In the genomic region with DNA sequence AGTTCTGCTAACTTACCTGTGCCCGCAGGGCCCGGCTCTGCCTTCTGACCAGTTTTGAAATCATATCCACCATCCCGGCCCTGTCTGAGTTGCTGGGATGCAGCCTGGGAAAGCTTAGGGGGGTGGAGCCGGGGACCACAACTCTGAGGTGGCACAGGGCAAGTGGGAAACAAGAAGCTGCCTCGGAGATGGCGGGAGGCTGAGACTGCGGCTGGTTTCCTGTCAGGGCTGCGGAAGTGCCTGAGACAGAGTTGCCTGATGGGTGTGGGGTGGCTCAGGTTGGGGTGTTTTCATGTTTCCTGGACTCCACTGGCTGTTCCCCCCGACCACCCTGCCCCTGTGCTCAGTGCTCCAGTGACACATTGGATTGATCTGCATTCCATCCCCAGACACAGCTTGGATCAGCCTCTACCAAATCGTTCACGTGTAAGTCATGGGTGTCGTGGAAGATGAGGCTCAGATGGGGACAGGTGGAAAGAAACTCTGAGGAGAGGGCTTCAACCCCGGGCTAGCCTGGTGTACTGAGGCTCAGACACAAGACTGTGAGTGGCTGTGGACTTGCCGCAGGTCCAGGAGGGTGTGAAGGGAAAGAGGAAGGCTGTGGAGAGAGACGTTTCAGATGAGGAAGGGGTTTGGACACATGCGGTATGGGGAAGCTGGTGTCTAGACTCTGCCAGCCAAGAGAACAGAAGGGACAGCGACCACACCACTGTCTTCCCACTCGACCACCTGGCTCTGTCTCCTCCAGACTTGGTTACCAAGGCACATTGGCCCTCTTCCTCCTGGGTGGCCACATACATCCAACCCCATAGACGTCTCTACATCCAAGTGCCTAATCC, we compare ENCODE assay signal across 11 mouse cellular contexts. TPM values are rescaled to one million over a fixed set of nuclear protein-coding genes. Genes with fewer than 3 reads are reported as not detected.
A peak's percentile ranks its signal among the peaks of the same experiment; 100 is the strongest.
DNase-seq lines count a peak whose midpoint lies in the region; ATAC-seq and TF ChIP-seq lines count a peak whose summit lies in the region.
"Had no signal": no experiment of that assay in that cellular context is flagged by ENCODE, and none has a peak within 500 bp of the region (broad histone marks: within the 10 kb centered on the region; RNA-seq: fewer than 3 reads in every experiment).

No protein-coding gene starts in this region.

- ATAC-seq in forebrain, embryonic 15.5 days (replicated peaks), result no peak
- ATAC-seq: midbrain, embryonic 16.5 days had no signal

- H3K27me3 ChIP-seq in forebrain, embryonic 15.5 days, result no peaks in the 10 kb centered on the region

- TF ChIP-seq POLR2A in lung, adult 2 months (IDR thresholded peaks at IDR 0.05; ENCODE audit: borderline replicate concordance, extremely low read depth, low read depth, low read length), result peak; percentile 28; the same call in 1 of the 2 replicates
- TF ChIP-seq POLR2A in cortical plate, adult 2 months (IDR thresholded peaks at IDR 0.05; ENCODE audit: extremely low read depth, insufficient read depth, low read length), result no peak

- no peaks in the 10 kb centered on the region for H3K36me3 ChIP-seq in forebrain, embryonic 15.5 days

- H3K9ac ChIP-seq in forebrain, embryonic 15.5 days (replicated peaks), result no peak overlapping the region

- H3K9me3 ChIP-seq in forebrain, embryonic 15.5 days, result no peaks in the 10 kb centered on the region

- WGBS in lung, adult 2 months, result 57% methylated on average over 19 of the region's 19 CpGs
- WGBS in forebrain, embryonic 15.5 days, result 77% methylated on average over 19 of the region's 19 CpGs

- H3K4me3 ChIP-seq in lung, adult 2 months (replicated peaks; ENCODE audit: extremely low read depth, low read depth, low read length), result peak overlapping the region; percentile 25
- no peak overlapping the region for H3K4me3 ChIP-seq in cortical plate, adult 2 months (ENCODE audit: insufficient read depth, low read length)
- no peak overlapping the region for H3K4me3 ChIP-seq in forebrain, embryonic 15.5 days

- H3K27ac ChIP-seq in cortical plate, adult 2 months (ENCODE audit: insufficient read depth, low read length), result peak overlapping the region; percentile 86
- no peak overlapping the region for H3K27ac ChIP-seq in forebrain, embryonic 15.5 days (replicated peaks)

- no peak for TF ChIP-seq CTCF in lung, adult 2 months (IDR thresholded peaks at IDR 0.05; ENCODE audit: insufficient read depth, low read length)
- no peak for TF ChIP-seq CTCF in cortical plate, adult 2 months (IDR thresholded peaks at IDR 0.05; ENCODE audit: extremely low read depth, insufficient read depth, low read length)

- no peak for DNase-seq in lung, adult 2 months
- no peak for DNase-seq in lung, postnatal 10 days
- DNase-seq in natural killer cell, adult 2 months (ENCODE audit: low spot score in 2 of 2), result peak; percentile 65 to 67
- DNase-seq in thymus, postnatal 4 days, result peak; percentile 83
- no peak for DNase-seq in frontal cortex, postnatal 36 days (ENCODE audit: low spot score in 2 of 2)
- DNase-seq: cerebellum, adult 11 months; heart, postnatal 14 days; right cerebral cortex, postnatal 14 days had no signal

- H3K4me1 ChIP-seq in lung, adult 2 months (ENCODE audit: control insufficient read depth, insufficient read depth, low read length), result peaks cover 11% of the 10 kb centered on the region
- no peaks in the 10 kb centered on the region for H3K4me1 ChIP-seq in cortical plate, adult 2 months (ENCODE audit: control insufficient read depth, insufficient read depth, low read length)
- peaks cover 3% of the 10 kb centered on the region; the same call in 1 of the 2 replicates for H3K4me1 ChIP-seq in forebrain, embryonic 15.5 days

- H3K4me2 ChIP-seq in forebrain, embryonic 15.5 days (replicated peaks), result no peak overlapping the region

RNA-seq across cellular contexts. Expression of a gene that starts 18.8 kb away (rescaled TPM):
- 71.4 and 83.7 TPM in 2 replicates for polyA plus RNA-seq in lung, adult 2 months (2012; rRNA removed)
- 11.8 and 13.2 TPM in 2 replicates for polyA plus RNA-seq in cortical plate, adult 2 months (2012; rRNA removed)
- 2.5 and 3.0 TPM in 2 replicates for polyA plus RNA-seq in forebrain, embryonic 15.5 days (2015; fragmentation: Nextera tagmentation; extraction: Ambion mirVana)

Comparison
In these comparisons a context has a peak if more than half of its experiments do, and no peak if none do; other contexts are left out.
1. DNase-seq: peak in natural killer cell, adult 2 months (2 of 2) and thymus, postnatal 4 days (single experiment); none in lung, adult 2 months (single experiment), lung, postnatal 10 days (single experiment) and frontal cortex, postnatal 36 days (0 of 2).